Mouse (Mus musculus): Measurements from ENCODE around the gene Fasn. TPM values are rescaled to one million over a fixed set of nuclear protein-coding genes. Genes with fewer than 3 reads are reported as not detected.

The Fasn gene
- polyA plus RNA-seq, 1 experiment from 2014 or later = 97.4 TPM

GRCm38 (mm10) chr11:120804274-120804673, 20.1 kb downstream of the Fasn start:
- no peak overlapping the region for H3K9ac ChIP-seq (replicated peaks; ENCODE audit: low read depth, low read length)
- peaks cover 18% of the 10 kb centered on the region for H3K36me3 ChIP-seq (ENCODE audit: control insufficient read depth, insufficient read depth)
- H3K27ac ChIP-seq (ENCODE audit: low read length) = no peak overlapping the region
- no peaks in the 10 kb centered on the region for H3K27me3 ChIP-seq (replicated peaks; ENCODE audit: control insufficient read depth, insufficient read depth, low read length)
- no peaks in the 10 kb centered on the region for H3K9me3 ChIP-seq (ENCODE audit: control insufficient read depth, low read length)
- H3K4me3 ChIP-seq (replicated peaks; ENCODE audit: low read length) = no peak overlapping the region
- 82% methylated on average over 7 of the region's 7 CpGs for WGBS
- peaks cover 8% of the 10 kb centered on the region for H3K4me1 ChIP-seq (replicated peaks; ENCODE audit: control insufficient read depth, insufficient read depth, low read length)
- H3K4me2 ChIP-seq (ENCODE audit: low read length) = no peak overlapping the region
- no peak for ATAC-seq

- H3K4me2 ChIP-seq (ENCODE audit: low read length) = peak overlapping the region; percentile 22; the same call in 1 of the 2 replicates
- peak overlapping the region; percentile 7 for H3K9ac ChIP-seq (replicated peaks; ENCODE audit: low read depth, low read length)
- no peaks in the 10 kb centered on the region; the same call in 1 of the 2 replicates for H3K36me3 ChIP-seq (ENCODE audit: control insufficient read depth, insufficient read depth)
- H3K27ac ChIP-seq (ENCODE audit: low read length) = no peak overlapping the region
- no peaks in the 10 kb centered on the region for H3K9me3 ChIP-seq (ENCODE audit: control insufficient read depth, low read length)
- ATAC-seq = peak; percentile 42; the same call in 1 of the 2 replicates
- 12% methylated on average over 10 of the region's 10 CpGs for WGBS
- H3K27me3 ChIP-seq (replicated peaks; ENCODE audit: control insufficient read depth, insufficient read depth, low read length) = no peaks in the 10 kb centered on the region
- no peak overlapping the region for H3K4me3 ChIP-seq (replicated peaks; ENCODE audit: low read length)
- peaks cover 18% of the 10 kb centered on the region for H3K4me1 ChIP-seq (replicated peaks; ENCODE audit: control insufficient read depth, insufficient read depth, low read length)
Observed at GRCm38 (mm10) chr11:120800061-120800904, 24.1 kb downstream of the Fasn start.

GRCm38 (mm10) chr11:120799316-120799890, 24.9 kb downstream of the Fasn start:
- H3K27me3 ChIP-seq (replicated peaks; ENCODE audit: control insufficient read depth, insufficient read depth, low read length) = no peaks in the 10 kb centered on the region
- H3K4me2 ChIP-seq (ENCODE audit: low read length) = no peak overlapping the region
- ATAC-seq = no peak
- H3K4me3 ChIP-seq (replicated peaks; ENCODE audit: low read length) = no peak overlapping the region
- 76% methylated on average over 6 of the region's 6 CpGs for WGBS
- H3K9me3 ChIP-seq (ENCODE audit: control insufficient read depth, low read length) = no peaks in the 10 kb centered on the region
- peaks cover 27% of the 10 kb centered on the region for H3K4me1 ChIP-seq (replicated peaks; ENCODE audit: control insufficient read depth, insufficient read depth, low read length)
- no peak overlapping the region for H3K9ac ChIP-seq (replicated peaks; ENCODE audit: low read depth, low read length)
- H3K36me3 ChIP-seq (ENCODE audit: control insufficient read depth, insufficient read depth) = no peaks in the 10 kb centered on the region
- H3K27ac ChIP-seq (ENCODE audit: low read length) = no peak overlapping the region

DNA sequence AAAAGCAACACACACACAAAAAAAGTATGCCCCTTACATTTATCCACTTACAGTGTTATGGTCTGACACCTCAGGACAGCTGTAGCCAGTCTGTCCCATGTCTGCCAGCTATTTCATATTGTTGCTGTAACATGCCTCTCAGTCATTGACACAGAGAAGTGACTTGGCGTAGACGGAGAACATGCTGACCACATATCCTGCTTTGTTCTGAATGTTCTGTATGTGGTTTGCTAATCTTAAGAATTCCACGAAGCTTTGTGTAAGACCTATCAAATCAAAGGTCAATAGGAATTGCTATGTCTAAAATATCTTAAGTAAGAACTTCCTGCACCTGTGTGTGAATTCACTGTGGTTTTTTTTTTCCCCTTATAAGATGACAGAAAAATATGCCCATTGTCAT, 26.1 kb downstream of the Fasn start:
- no peak for ATAC-seq
- no peak overlapping the region for H3K4me2 ChIP-seq (ENCODE audit: low read length)
- no peaks in the 10 kb centered on the region for H3K9me3 ChIP-seq (ENCODE audit: control insufficient read depth, low read length)
- no peak overlapping the region for H3K9ac ChIP-seq (replicated peaks; ENCODE audit: low read depth, low read length)
- no peaks in the 10 kb centered on the region for H3K27me3 ChIP-seq (replicated peaks; ENCODE audit: control insufficient read depth, insufficient read depth, low read length)
- no peak overlapping the region for H3K27ac ChIP-seq (ENCODE audit: low read length)
- H3K4me3 ChIP-seq (replicated peaks; ENCODE audit: low read length) = no peak overlapping the region
- 89% methylated on average over 3 of the region's 3 CpGs for WGBS
- H3K36me3 ChIP-seq (ENCODE audit: control insufficient read depth, insufficient read depth) = no peaks in the 10 kb centered on the region
- peaks cover 29% of the 10 kb centered on the region for H3K4me1 ChIP-seq (replicated peaks; ENCODE audit: control insufficient read depth, insufficient read depth, low read length)

- H3K27ac ChIP-seq (ENCODE audit: low read length) = peak overlapping the region; percentile 78
- H3K9ac ChIP-seq (replicated peaks; ENCODE audit: low read depth, low read length) = peak overlapping the region; percentile 20
- H3K4me1 ChIP-seq (replicated peaks; ENCODE audit: control insufficient read depth, insufficient read depth, low read length) = peaks cover 29% of the 10 kb centered on the region
- H3K36me3 ChIP-seq (ENCODE audit: control insufficient read depth, insufficient read depth) = peaks cover 6% of the 10 kb centered on the region
- WGBS = 18% methylated on average over 8 of the region's 8 CpGs
- ATAC-seq = no peak; the same call in 1 of the 2 replicates
- H3K27me3 ChIP-seq (replicated peaks; ENCODE audit: control insufficient read depth, insufficient read depth, low read length) = no peaks in the 10 kb centered on the region
- H3K4me3 ChIP-seq (replicated peaks; ENCODE audit: low read length) = peak overlapping the region; percentile 96
- H3K4me2 ChIP-seq (ENCODE audit: low read length) = peak overlapping the region; percentile 43
- H3K9me3 ChIP-seq (ENCODE audit: control insufficient read depth, low read length) = no peaks in the 10 kb centered on the region
Observed at GRCm38 (mm10) chr11:120796614-120796946, 27.8 kb downstream of the Fasn start.

GRCm38 (mm10) chr11:120795756-120796613, 28.4 kb downstream of the Fasn start, which contains the start of gene Dus1l:
TSS of gene Dus1l (minus strand) at chr11:120796403.
- Histone ChIP-seq H3K9ac (replicated peaks; ENCODE audit: low read depth, low read length) (peak within 1 kb of the TSS; percentile 93), H3K4me2 (ENCODE audit: low read length) (peak within 1 kb of the TSS; percentile 99), H3K36me3 (ENCODE audit: control insufficient read depth, insufficient read depth) (peaks cover 7% of the 10 kb centered on the region), H3K27ac (ENCODE audit: low read length) (peak within 1 kb of the TSS; percentile 78), H3K4me1 (replicated peaks; ENCODE audit: control insufficient read depth, insufficient read depth, low read length) (peaks cover 29% of the 10 kb centered on the region), H3K4me3 (replicated peaks; ENCODE audit: low read length) (peak within 1 kb of the TSS; percentile 96), H3K27me3 (replicated peaks; ENCODE audit: control insufficient read depth, insufficient read depth, low read length) (no peaks in the 10 kb centered on the region), H3K9me3 (ENCODE audit: control insufficient read depth, low read length) (no peaks in the 10 kb centered on the region)
- 2% methylated on average over 59 of the region's 59 CpGs for WGBS
- ATAC-seq = peak; percentile 94

GRCm38 (mm10) chr11:120792652-120793051, 31.7 kb downstream of the Fasn start:
- peaks cover 26% of the 10 kb centered on the region for H3K36me3 ChIP-seq (ENCODE audit: control insufficient read depth, insufficient read depth)
- no peaks in the 10 kb centered on the region for H3K9me3 ChIP-seq (ENCODE audit: control insufficient read depth, low read length)

GRCm38 (mm10) chr11:120789810-120790209, 34.5 kb downstream of the Fasn start:
- Histone ChIP-seq H3K9me3 (ENCODE audit: control insufficient read depth, low read length) (no peaks in the 10 kb centered on the region), H3K36me3 (ENCODE audit: control insufficient read depth, insufficient read depth) (peaks cover 35% of the 10 kb centered on the region), H3K4me3 (replicated peaks; ENCODE audit: low read length) (no peak overlapping the region), H3K9ac (replicated peaks; ENCODE audit: low read depth, low read length) (no peak overlapping the region), H3K4me1 (replicated peaks; ENCODE audit: control insufficient read depth, insufficient read depth, low read length) (peaks cover 16% of the 10 kb centered on the region), H3K4me2 (ENCODE audit: low read length) (no peak overlapping the region), H3K27ac (ENCODE audit: low read length) (no peak overlapping the region), H3K27me3 (replicated peaks; ENCODE audit: control insufficient read depth, insufficient read depth, low read length) (no peaks in the 10 kb centered on the region)
- 91% methylated on average over 3 of the region's 3 CpGs for WGBS
- no peak for ATAC-seq

More at GRCm38 (mm10) chr11:120792652-120793051, 31.7 kb downstream of the Fasn start:
- Histone ChIP-seq H3K4me1 (replicated peaks; ENCODE audit: control insufficient read depth, insufficient read depth, low read length) (peaks cover 21% of the 10 kb centered on the region), H3K9ac (replicated peaks; ENCODE audit: low read depth, low read length) (no peak overlapping the region), H3K27me3 (replicated peaks; ENCODE audit: control insufficient read depth, insufficient read depth, low read length) (no peaks in the 10 kb centered on the region), H3K27ac (ENCODE audit: low read length) (no peak overlapping the region), H3K4me3 (replicated peaks; ENCODE audit: low read length) (no peak overlapping the region), H3K4me2 (ENCODE audit: low read length) (no peak overlapping the region)
- no peak for ATAC-seq
- 95% methylated on average over 9 of the region's 9 CpGs for WGBS

DNA sequence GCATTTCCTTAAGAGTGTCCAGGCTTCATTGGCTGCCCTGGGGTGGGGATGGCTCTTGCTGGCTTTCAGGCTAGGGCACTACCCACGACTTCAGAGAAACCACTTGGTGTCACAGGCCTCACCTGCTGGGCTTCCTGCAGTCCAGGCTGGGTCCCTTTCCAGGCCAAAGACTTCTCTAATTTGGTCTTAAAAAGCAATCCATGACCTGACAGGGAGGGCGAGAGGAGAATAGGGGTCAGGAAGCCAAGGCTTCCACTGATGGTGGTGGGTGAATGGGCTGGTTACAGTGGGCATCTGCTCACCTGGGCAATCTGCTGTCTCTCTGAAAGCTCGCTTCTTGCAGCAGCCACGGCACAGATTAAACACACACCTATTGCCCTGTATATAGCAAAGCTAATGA, 35.0 kb downstream of the Fasn start:
- 89% methylated on average over 4 of the region's 4 CpGs for WGBS
- Histone ChIP-seq H3K27ac (ENCODE audit: low read length) (no peak overlapping the region), H3K9me3 (ENCODE audit: control insufficient read depth, low read length) (no peaks in the 10 kb centered on the region), H3K4me1 (replicated peaks; ENCODE audit: control insufficient read depth, insufficient read depth, low read length) (peaks cover 12% of the 10 kb centered on the region), H3K36me3 (ENCODE audit: control insufficient read depth, insufficient read depth) (peaks cover 35% of the 10 kb centered on the region), H3K4me3 (replicated peaks; ENCODE audit: low read length) (no peak overlapping the region), H3K27me3 (replicated peaks; ENCODE audit: control insufficient read depth, insufficient read depth, low read length) (no peaks in the 10 kb centered on the region), H3K4me2 (ENCODE audit: low read length) (no peak overlapping the region), H3K9ac (replicated peaks; ENCODE audit: low read depth, low read length) (no peak overlapping the region)
- ATAC-seq = no peak
